Mouse (Mus musculus) 3T3-L1 (cell line): ENCODE data around the gene Gfod1.

Experiments used
- DNase-seq: peaks from one replicate; pipeline ENCODE4 v3.0.0-alpha.2; 2015; ENCODE audit warnings: low read depth, low spot score

Gfod1 gene

DNA sequence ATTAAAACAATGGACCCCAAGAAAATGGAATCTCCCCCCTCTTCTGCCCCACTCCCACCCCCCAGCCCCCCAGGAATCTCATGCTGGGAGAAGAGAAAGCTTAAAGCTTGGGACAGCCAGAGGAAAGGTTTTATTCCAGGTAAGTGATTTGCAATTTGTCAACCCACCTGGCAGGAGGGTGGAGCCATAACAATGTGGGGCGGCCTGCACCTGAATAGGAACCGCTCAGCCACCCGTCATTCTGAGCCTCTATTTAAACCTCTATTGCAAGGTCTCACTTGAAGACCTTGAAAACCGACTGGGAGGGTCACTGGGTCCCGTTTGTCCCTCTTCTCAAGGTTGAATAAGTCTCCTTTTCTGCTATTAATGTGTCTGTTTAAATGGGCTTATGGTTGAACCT, 3.6 kb downstream of the Gfod1 start:
- DNase-seq: no peak

DNA sequence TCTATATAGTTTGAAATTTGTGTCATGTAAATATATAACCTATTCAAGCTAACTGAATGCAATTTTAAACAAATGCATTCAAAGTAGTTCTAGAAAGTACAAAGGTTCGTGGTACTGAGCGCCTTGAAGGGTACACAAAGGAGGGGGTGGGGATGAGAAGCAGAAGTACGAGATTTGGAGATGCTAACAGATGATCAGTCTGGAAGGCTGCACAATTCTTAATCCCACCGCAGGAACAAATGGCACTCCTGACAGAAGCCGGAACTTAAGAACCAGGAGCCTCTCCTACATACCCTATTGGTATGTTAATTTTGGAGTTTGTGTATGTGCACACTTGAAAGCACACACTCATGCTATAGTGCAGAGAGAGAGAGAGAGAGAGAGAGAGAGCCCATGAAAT, 4.8 kb downstream of the Gfod1 start:
- no peak for DNase-seq

DNA sequence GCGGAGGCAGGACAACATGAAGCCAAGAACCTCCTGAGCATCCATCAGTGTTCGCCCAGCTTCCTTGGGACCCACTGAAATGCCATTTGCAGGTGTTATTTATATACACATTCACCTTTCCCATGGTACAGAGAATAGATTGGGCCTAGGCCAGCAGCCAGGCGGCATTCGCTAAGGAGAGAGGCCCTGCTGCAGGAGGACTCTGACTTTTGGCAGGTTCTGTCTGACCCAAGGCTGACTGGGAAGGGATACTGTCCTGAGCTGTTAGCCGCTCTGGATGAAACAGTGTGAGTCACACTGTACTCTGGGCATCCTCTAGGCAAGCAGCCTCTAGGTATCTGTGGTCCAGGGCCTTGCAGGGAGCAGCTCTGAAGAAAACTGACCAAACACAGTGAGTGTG, 6.4 kb downstream of the Gfod1 start:
- peak; percentile 73 for DNase-seq

DNA sequence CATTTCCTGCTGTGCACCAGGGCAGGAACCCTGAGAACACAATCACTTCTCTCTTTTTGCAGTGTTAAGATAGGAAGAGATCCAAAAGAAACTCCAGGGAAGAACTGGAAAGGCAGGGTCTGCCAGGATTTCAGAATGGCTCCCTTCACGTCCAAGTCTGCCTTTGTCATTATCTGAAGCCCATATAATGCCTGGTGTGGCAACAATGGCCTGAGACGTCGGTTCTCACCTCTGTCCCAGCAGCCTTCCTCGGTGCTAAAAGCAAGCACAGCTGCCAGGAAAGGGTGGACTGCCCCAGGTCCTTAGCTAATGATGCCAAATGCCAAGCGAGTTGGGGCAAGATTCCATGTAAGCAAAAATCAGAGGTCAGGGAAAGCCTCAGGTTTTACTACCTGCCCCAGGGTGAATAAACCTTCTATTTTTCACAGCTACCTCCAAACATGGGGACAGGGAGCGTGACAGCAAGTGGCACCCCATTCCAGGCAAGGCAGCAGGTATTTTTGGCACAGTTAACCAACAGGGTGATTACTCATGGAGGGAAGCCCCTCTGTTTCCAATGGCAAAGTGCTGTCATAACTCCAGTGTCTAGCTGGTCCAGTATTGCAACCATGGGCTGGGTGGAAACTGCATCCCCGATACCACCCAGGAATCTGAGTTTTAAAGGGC, 7.7 kb downstream of the Gfod1 start:
- DNase-seq: no peak

DNA sequence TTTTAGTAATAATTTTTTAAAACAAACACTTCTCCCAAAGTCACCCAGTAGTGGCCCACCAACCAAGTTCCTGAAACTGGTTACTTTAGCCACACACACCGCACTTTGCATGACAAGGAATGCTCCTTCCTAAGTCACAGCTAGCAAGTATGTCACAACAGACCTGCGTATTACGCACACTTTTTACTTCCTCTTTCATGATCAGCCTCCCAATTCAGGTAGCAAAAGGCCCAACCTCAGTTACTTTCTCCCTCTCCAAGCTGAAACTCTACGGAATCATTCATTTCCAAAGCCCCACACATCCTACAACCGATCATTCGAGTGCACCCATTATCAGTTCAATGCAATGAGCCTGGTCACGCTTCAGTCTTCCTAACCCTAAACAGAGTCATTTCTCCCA, 8.3 kb downstream of the Gfod1 start:
- DNase-seq: no peak

DNA sequence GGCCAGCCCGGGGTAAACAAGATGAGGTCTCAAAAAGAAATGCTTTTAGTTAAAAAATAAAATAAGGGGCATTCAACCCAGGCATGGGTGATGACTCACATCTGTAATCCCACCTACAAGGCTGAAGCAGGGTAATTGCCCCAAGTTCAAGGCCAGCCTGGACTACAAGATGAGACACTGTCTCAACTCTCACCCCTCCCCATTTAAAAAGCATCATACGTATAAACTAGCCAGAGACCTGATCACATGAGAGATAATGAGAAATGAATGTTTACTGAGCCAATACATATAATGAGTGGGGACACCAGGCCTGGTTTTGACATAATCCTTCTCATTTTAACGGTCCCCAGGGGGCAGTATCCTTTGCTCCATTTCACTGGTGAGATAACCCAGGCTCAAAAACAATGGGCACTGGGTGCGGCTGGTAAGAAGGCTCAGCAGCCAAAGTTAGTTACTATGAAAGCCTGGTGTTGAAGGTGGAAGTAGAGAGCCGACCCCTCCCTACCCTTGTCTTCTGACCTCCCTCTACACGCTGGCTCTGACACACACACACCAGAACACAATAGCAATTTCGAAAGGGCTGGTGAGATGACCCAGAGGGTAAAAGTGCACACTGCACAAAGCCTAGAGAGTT, 8.9 kb downstream of the Gfod1 start:
- DNase-seq: no peak

DNA sequence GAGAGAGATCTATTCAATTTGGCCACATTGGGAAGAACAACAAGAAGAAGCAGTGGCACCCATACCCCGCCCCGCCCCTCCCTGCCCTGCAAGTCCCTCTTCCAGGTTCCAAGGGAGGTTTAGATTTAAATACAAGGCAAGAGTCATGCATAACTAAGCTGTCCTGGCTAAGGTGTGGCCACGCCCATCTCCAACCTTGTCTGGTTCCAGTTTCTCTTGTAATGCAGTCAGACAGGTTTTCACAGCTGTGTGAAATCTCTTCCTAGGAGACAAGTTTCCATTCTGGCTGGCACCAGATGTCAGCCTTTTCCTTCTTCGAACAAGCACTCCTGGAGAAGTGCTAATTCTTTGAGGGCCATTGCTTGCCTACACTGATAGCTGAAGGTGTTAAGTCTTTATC, 11.1 kb downstream of the Gfod1 start:
- no peak for DNase-seq

DNA sequence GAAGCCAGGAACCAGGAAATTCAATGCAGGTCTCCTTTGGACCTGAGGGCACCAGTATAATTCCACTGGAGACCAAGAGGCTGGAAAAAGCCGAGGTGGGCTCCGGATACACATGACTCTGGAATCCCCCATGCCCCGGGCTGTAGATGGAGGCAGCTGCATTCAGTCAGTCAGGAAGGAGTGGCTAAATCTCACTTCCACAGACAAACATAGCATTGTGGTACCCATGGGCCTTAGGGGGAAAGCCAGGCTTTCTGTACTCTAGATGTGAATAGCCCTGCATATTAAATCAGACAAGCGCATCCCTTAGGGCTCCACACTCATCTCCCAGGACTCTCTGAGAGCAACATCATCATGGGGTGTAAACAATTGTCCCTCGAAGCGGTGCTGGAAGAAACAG, 14.9 kb downstream of the Gfod1 start:
- DNase-seq: no peak

DNA sequence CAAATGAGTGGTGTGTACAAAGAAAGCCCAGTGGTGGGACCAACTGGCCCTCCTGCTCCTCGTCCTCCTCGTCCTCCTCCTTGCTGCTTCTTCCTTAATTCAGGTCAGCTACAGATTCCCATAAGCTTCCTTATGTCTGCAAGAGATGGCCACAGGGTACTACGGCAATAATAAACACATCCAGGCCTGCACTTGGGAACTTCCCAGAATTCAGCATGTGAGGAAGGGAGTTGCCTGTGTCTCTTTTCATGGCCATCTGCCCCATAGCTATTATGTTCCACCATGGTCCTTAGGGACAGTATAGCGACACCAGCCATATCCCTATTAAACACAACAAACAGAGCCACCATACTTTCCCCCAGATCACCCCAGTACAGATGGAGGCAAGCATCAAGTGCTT, 15.5 kb downstream of the Gfod1 start:
- DNase-seq: no peak

DNA sequence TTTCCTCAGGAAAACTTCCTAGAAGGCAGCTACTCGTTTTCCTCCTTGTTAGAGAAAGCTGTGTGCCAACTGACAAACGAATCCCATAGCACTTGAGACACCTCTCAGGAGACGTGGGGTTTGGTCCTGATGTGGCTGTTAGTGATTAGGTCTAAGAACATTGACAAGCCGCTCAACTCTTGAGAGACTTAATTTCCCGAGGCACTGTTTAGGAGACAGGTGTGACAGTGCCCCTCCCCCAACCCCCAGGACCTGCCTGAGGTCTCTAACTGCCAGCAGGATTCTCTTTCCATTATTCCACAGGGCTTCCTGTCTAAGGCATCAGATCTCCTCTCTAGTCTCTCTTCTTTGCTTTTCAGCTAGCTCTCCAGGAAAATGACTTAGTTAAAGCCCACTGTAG, 15.9 kb downstream of the Gfod1 start:
- no peak for DNase-seq

DNA sequence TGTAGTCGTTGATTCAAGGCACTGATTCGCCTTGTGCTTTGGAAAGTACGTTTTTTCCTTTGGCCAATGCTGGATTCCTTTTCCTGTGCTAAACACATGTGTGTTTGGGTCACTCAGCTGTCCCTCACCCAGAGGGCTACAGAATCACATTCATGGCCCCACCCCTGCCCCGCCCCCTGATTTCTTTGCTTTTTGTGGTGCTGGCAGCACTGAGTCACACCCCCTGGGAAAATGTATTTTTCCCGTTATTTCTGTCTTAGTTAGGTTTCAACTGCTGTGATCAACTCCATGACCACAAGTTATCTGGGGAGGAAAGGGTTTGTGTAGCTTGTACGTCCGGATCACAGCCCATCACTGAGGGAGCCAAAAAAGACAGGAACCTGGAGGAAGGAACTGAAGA, 17.1 kb downstream of the Gfod1 start:
- peak; percentile 77 for DNase-seq

DNA sequence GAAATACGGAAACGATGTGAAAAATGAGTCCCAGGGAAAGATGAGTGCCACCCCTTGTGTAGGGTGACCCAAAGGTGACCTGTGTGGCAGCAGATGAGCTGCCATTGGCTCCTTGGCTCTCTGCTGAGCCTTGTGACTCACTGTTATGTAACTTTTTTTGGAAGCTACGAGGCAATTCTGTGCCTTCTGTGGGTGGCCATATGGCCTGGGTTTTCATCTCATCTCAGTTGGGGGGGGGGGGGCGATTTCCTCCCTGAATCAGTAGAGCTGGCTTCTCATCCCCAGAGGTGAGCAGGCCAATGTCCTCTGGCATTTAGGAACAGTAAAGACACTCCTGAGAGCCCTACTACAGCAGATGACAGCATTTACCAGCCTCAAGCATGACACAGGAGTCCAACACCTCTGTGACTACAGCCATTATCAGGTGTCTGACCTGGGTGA, 19.2 kb downstream of the Gfod1 start:
- peak; percentile 80 for DNase-seq

DNA sequence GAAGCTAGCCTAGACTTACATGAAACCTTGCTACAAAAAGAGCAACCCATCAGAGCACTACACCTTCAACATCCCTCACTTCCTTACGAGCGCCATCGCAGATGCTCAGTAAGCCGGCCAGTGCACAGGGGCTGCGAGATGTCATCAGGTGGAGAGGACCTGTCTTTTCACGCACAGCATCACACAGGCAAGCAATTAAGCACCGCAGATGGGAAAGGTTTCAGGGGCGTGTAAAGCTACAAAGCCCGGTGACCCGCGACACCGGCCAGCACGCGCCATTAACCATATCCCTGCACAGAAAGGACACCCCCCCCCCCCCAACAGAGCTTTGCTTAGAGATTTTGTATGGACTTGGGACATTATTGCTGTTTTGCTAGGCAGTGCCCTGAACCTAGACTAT, 30.1 kb downstream of the Gfod1 start:
- no peak for DNase-seq

DNA sequence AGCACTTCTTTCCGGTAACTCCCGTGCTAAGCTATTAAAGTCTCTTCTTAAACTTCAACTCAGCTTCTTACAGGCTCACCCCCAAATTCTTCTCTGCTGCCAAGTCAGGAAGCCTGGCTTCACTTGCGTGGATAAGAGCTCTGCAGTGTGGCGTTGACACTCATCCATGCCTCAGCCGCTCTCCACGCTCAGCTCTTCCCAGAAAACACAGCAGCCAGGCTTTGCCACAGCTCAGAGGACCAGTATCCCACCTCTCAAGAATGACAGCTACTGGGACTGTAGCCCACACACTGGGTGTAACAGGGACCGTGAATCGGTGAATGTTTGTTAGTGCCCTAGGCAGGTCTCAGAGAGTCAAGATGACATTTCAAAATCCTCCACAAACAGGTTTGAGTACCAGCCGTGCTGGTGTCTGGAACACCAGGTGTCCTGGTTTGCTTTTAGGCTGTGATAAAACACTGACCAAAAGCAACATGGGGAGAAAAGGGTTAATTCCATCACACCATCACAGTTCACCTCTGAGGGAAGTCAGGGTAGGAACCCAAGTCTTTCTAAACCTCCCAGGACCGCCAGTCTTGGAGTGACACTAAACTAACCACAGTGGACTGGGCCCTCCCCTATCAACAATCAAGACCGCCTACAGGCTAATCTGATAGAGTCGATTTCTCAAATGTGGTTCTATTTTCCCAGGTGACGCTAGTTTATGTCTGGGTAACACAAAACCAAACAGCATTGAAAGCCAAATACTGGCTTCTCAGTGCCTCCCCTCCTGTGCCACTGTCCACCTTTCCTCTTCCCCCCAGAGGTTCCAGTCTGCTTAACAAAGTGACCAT, 31.5 kb downstream of the Gfod1 start:
- DNase-seq: no peak

DNA sequence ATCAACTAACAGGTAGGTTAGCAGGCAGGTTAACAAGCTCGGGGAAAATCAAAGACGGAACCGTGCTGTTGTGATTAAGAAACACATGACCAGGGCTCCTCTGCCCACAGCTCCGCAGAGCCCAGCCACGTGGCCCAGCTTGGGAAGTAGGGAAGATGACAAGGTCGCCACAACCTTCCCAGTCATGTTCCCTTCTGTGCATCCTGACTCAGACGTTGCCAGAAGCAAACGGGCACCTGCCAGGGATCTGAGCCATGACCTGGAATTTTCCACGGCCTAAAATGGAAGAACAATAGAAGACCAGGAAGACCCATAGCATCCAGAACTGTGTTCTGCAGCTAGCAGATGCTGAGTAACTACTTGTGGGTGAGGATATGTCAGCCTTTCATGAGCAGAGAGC, 32.5 kb downstream of the Gfod1 start:
- DNase-seq: no peak

DNA sequence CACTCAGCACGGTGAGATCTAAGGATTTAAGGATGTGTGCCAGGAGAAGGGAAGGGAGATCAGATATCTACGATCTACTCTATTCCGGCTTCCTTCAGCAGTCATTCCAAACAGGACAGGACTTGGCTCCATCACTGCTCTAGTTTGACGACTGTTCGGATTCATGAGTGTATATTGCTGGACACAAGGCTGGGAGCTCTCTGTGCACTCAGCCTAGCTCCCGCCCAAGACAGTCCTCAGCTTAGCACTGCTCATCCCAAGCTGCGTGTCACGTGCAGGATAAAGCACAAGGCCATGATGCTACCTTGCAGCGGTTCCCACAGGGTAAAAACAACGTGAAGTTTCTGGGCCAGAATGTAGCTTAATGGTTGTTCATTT, 33.8 kb downstream of the Gfod1 start:
- no peak for DNase-seq

DNA sequence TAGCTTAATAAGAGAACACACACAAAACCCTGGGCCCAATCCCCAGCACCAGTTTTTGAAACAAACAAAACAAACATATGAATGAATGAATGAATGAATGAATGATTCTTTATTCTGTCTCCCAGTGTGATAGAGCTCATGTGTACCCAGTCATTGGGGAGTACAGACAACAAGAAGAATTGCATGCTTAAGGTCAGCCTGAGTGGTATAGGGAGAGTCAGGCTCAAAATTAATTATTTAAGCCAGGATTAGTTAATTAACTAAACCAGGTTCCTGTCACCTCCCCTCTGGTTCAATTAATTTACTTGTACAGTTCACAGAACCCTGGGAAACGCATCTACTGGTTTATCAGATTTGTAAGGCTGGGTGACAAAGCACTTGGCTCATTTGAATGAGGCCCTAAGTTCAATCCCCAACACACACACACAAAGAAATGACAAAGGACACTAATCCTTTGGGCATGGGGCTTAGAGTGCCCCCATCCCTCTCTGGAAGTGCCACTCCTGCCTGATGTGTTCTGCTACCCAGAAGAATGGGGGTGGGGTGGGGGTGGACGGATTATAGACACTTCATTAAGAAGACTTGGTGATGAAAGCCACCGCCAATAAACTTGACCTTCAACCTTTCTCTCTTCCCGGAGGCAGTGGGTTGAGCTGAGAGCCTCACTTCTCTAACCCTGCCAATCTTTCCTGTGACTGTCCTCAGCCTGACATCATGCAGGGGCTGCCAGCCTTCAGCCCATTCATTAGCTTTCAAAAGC, 34.3 kb downstream of the Gfod1 start:
- DNase-seq: no peak

DNA sequence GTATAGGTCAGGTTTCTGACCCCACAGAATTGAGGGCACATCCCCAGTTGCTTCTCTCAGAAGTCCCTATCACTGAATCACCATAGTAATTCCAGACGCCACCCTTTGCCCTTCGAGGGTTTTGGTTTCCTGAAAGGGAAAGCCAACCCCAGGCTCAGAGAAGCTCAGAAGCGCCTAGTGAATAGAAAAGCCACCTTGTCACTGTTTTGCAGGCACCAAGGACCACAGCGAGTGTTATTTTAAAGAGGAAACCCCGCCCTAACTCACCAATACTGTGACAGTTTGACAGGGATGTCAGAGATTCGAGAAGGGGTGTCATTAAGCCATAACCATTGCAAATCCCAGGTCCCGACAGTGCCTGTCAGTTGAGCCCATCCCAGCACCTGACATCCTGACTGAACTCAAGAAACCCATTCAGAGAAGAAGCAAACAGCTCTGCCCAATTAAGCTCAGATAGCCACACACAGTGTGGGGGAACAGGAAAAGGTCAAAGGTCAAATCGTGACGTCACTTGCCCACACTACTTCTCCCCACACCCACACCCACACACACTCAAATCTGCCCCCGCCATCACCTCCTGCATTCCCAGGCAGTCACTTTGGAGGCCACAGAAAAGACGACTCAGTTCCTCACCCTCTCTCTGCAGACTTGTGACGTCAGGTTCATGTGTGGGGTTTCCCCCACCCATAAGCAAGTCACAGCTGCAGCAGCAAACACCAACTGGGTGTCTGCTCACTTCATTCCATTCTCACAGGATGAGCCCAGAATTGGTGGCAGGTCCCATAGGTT, 35.2 kb downstream of the Gfod1 start:
- DNase-seq: peak; percentile 64

DNA sequence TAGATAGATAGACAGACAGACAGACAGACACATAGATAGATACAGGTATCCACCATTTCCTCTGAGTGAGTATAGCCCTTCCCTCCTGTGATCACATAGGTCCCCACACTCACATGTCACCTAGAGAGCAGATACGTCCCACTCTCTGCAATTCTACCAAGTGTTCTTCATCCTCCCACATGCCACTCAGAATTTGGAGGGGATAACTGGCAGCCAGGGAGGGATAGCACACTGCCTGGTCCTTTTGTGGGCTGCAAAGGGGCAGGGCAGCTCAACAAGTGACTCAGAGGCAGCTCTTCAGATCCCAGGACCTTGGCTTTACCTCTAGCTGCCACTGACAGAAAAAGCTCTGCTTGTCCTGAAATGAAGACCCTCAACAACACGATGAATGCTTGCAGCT, 36.1 kb downstream of the Gfod1 start:
- no peak for DNase-seq

DNA sequence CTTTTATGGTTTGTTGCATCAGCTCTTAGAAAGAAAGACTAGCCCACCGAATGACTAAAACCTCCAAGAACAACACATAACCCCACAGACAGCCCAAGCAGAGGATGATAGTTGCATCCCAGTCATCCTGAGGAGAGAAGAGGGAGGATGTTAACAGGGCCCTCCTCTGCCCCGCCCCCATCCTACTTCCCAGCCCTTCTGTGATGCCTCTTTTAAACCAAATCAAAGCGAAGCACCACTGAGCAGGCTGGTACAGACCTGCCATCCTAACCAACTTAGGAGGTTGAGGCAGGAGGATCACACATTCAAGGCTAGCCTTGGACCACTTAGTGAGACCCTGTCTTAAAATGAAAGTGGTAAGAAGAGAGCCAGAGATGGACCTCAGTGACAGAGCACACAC, 36.8 kb downstream of the Gfod1 start:
- DNase-seq: no peak

DNA sequence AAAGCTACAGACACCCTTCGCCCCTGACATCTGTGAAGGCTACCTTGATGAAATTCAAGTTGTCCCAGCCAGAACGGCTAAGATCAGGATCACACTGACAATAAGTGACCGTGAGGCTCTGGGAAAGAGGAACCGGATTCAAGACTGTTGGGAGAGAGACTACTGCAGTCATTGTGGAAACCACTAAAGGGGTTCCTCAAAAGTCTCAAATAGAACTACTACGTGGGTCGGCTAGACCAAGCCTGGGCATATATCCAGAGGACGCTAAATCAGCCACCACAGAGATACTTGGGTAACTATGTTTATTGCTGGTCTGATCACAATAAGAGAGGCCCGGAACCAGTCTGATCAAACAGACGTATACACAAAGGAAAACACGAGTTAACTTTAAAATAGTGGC, 37.6 kb downstream of the Gfod1 start:
- no peak for DNase-seq
